Mouse (Mus musculus) cerebellum, adult 9-10 months (tissue): ENCODE results near the gene Fem1b.
"Not testable (repeated sequence)": the region's sequence is repeated elsewhere in the genome, so short reads cannot be mapped to it uniquely, and the experiment has no call there.

Experiments used
- DNase-seq: peaks from one replicate; pipeline ENCODE4 v3.0.0; 2022

Gene Fem1b

DNA sequence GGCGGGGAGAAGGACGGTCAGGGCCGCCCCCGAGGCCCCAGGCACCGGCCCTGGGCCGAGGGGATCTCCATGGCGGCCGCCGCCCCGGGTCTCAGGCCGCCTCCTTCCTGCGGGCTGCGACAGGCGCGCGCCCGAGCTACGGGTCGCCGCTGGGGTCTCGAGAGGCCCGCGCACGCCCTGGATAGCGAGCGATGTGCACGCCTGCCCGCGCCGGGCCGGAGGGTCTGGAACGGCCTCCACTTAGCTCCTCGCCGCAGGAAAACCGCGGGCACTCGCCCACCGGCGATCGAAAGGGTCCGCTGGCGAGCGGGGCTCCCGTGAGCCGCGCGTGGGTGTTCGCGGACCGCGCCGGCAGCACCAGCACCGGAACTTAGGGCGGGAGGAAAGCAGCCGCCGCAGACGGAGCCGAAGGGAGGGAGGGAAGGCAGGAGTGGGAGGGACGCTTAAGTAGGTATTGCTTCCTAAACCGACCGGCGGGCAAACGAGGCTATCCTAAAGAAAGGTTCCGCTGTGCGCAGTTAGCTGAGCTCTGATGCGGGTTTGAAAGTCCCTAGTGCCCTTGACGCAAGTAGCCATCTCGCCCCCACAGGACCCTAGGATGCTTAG, at the start of gene Fem1b:
Gene Fem1b, minus strand, starts transcription at position 419 of the 606 bp plus-strand sequence.
- DNase-seq = peak; percentile 91

DNA sequence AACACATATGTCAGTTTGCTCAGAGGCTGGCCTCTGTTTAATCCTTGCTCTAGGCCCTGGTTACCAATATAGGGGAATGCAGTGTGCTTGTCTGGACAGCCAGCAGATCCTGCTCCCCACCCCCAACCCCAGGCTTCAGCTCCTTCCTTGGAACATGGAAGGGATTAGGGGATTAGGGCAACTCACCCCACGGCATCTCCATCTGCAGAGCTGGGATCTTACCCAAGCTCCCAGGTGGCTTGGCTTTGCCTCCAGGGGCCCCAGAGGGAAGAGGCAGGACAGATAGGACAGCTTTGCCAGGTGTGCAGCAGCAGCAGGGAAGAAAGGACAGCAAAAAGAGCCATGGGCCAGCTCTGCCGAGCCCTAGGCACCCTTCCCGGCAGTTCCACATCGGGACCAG, 49.1 kb upstream of the Fem1b start:
- no peak for DNase-seq

DNA sequence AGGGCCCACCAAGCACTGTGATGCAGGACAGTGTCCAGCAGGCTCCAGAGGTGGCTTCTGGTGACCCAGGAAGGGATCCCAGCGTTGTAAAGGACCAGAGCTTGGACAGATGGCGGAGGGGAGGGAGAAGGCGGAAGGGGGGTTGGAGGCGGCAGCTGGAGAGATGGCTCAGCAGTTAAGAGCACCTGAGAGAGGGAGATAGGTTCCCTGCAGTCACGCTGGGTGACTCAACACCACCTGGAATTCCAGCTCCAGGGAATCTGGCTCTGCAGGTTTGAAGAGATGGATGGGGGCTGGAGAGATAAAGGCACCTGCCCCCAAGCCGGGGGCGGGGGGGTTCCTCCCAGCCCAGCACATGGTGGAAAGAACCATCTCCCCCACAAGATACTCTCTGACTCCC, 48.4 kb upstream of the Fem1b start:
- DNase-seq = not testable (repeated sequence)

DNA sequence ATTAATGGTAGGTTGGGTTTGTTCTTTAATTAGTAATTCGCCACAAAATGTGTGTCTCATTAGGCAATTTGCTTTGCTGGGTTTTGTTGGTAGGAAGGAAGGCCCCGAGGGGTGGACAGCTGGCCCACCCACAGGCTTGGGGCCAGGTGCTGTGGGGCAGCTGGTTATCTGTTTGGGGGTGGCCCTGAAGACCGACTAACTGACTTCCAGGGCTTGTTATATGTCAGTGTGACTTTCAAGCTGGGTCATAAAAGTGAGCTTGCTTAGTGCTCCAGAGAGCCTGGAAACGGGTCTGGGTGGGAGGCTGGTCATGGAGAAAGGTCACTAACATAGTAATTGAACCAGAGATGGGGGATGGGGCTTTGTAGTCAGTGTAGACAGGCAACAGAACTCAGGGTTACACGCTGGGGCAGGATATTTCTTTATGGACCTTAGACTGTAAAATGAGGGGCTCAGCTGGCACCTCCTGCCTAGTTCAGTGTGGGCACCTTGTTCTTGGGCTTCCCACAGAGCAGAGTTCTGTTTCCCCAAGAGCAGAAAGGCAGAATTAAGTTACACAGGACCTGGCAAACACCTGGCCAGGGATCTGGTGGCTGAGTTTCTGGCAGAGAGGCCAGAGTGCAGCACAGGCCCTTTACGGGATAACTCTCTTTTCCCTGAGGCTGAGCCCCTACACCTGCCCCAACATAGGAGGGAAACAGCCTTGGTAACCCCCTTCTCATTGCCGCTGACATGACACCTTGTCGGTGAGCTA, 46.7 kb upstream of the Fem1b start:
- DNase-seq = no peak

DNA sequence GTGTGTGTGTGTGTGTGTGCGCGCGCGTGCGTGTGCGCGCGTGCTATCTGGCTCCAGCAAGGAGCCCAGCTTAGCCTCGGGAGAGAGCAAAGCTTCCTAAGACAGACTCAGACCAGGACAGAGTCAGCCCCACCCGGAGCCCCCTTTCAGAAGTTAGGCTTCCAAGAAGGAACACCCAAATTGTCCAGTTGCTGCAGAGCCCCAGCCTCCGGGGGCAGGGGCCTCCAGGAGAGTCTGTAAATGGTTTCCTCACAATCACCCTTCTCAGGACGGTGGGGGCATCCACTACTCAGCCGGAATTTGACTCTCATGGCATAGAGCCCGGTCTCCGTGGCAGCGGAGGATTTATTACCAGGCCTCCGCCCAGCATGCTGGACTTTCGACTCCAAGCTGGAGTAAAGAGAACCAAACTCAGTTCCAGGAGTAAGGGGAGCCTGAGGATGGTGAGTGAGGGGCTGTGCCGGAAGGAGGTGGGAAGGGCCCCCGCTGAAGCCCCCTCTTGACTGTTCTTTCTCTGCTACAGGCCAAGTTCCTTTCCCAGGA, 46.1 kb upstream of the Fem1b start, which contains the start of gene Calml4:
Gene Calml4, plus strand, starts transcription at position 362 of the 543 bp plus-strand sequence.
- DNase-seq = no peak

DNA sequence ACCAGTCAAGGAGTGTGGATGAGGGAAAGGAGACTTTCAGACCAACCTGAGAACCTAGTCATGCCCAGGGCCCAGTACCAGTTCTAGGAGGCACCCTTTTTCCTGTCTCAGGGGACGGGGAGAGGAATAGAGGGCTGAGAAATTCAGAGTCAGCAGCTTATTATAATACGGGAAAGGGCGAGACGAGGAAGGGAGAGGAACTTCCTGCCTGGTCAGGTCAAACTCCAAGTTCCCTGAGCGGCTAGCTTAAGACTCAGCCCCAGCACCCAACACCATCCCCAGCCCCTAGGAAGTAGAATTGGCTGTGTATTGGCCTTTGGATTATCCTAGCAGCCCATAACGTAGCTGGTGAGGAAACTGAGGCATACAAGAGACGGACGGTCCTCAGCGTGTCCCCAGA, 45.5 kb upstream of the Fem1b start:
- DNase-seq = no peak

DNA sequence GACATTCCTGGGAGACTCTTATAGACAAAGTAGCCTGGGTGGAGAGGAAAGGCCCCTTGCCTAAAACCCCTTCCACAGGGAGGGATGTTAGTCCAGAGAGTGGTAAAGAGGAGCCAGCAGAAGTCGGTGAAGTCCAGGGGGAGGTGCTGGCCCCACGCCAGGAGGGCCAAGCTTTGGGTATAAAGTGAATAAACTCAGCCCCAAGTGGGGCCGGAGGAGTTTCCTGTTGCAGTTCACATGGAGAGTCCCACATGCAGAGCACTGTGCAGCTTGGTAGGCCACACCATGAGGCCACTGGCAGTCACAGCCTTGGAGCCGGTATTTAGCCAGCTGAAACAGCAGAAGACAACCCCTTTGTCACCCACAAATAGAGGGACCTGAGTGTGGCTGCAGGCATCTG, 42.7 kb upstream of the Fem1b start:
- DNase-seq = no peak

DNA sequence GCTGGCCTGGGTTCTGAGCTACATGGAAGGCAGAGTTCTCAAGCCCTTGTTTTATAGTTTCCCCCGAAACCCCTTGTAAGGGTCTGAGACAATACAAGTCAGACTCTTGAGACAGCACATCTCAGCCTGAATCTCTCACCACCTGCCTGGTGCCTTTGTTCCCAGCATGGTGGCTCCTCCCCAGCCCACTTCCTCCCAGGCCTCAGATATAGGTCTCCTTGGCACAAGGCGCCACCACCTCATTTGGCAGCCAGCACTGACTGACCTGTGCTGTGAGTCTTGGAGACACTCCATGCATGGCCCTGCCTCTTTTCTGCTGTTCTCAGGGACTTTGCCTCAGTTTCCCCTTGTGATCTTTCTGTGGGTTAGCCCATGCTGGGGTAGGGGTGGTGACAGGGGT, 39.8 kb upstream of the Fem1b start:
- DNase-seq = no peak

DNA sequence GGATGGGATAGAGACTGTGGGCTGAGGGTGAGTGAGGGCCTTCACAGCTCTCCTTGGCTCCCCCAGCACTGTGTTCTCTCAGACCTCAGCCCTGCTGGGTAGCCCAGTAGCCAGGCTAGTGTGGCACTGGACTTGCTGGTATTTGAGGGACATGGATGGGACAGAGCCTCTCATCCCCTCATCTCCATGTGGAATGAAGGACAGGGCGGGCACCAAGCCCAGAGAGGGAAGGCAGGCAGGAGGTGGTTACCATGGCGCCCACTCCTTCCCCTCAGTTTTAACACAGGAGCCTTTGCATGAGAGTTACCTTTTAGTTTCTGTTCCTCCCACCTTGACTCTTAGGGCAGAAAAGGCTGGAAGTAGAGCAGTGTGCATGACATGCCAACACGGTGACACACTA, 36.9 kb upstream of the Fem1b start:
- no peak for DNase-seq

DNA sequence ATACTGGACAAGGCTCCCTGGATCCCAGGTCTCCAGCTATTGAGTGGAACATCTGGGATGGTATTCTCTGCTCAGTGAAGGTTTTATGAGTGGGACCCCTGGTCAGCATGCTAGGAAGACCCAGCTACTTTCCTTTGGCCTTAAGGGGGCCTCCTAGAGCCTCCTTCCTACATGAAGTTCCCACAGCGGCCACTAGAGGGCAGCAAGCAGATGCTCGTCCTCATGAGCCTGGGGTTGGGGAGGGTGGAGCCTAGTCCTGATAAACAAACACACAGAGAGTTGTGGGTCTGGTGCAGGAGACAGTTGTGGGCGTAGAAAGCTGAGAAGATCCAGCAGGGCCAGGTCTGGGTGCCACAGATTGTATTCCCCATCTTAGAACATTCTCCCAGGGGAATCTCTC, 36.0 kb upstream of the Fem1b start:
- DNase-seq = peak; percentile 88

DNA sequence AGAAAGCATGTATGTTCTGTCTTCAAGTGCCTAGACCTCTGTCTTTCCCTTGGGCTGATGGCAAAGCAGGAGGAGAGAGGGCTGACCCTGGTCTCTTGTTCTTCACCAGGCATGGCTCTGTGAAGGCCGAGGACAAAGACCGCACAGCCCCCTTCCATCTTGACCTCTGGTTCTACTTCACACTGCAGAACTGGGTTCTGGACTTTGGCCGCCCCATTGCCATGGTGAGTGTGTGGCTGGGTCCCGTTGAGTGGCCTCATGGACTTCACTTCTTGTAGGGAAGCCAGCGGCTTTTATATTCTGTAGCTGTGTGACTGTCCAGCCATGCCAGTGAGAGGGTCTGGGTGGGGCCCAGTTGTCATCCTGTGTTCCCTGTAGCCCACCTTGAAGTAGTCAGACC, 32.7 kb upstream of the Fem1b start:
- no peak for DNase-seq

DNA sequence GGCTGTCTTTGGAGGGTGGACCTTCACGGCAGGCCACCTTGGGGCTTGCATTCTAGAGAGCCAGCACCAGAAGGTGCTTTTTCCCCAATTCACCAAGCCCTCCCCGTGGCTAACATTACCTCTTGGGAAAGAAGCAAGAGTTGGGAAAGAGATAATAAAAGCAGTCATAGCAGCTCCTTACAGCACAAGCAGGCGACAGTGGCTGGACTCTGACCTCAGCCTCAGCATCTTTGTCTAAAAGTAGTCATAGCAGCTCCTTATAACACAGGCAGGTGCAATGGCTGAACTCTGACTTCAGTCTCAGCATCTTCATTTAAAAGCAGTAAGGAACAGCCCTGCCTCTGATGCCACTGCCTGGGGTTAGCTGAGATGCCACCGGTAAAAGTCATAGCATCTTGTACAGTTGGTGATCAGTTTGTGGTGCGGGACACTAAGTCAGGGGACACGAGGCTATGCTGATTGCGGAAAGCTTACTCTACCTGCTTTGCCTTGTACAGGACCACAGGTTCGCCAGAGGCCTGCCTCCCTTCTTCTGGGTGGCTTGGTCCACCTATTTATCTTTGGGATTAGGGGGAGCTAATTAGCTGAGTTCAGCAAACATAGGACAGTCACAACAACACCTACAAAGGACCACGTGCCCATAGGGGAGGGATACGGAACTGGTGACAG, 31.8 kb upstream of the Fem1b start:
- no peak for DNase-seq

DNA sequence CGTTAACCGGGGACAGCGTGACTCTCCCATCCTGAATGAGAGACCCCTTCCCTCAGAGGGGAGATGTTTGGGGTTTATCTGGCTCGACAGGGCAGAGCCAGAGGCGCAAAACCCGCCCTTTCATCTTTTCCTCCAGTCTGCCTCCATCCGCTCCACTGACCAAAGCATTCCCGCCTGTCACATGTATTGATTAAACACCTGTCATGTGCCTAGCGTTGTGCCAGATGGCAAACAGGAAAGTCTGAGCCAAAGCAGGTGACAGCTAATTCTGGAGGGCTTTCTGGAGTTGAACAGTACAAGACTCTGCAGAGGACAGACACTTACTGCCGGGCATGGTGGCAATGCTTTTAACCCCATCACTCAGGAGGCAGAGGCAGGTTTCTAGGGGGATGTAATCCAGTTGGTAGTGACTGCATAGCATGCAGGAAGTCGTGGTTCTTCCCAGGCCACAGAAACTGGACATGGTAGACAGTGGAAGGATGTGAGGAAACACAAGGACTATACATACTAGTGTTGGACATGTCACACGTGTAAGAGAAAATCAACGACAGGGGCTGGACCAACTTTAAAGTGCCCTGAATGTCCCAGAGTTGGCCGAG, 27.5 kb upstream of the Fem1b start:
- peak; percentile 63 for DNase-seq

DNA sequence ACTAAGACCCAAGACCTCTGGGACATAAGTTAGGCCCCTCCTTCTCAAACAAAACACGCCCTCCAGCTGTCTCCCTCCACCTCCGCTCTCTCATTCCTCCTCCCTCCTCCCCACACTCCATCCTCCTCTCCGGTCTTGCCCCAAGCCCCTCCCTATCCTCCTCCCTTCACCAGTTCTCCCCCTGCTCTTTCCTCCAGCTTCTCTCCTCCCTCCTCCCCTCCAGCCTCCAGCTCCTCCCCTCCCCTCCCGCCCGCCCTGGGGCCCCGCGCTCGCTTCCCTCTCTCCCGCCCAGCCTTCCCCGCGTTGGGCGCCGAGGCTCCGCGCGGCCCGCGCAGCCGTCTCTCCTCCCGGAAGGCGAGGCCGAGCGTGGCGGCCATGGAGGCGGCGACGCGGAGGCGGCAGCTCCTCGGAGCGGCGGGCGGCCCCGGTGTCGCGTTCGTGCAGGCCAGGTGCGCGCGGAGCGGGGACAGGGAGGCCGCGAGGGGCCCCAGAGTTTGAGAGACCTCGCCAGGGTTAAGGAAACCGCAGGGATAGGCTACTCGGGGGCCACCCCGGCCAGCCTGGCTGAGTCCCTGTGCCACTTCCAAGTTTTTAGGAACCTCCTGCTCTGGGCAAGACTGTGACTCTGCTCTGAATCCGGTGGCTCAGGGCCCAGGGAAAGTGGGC, 26.9 kb upstream of the Fem1b start, which contains the start of gene Cln6:
Gene Cln6, plus strand, starts transcription at position 280 of the 666 bp plus-strand sequence.
- DNase-seq = peak; percentile 83

DNA sequence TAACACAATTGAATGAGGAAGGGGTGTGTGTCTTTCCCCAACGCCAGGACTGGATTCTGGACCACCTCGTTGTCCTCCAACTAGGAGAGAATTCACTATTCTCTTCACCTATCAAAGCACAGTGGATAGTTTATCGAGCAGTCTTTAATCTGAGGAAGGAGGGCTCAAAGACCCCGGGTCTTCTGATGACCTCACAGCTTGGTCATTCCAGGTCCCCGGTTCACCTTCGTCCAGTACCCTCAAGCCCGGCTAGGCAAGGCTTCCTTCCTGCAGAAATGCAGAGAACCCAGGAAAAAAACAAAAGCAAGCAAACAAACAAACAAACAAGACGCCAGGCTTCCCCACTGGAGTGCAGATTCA, 26.4 kb upstream of the Fem1b start:
- no peak for DNase-seq

DNA sequence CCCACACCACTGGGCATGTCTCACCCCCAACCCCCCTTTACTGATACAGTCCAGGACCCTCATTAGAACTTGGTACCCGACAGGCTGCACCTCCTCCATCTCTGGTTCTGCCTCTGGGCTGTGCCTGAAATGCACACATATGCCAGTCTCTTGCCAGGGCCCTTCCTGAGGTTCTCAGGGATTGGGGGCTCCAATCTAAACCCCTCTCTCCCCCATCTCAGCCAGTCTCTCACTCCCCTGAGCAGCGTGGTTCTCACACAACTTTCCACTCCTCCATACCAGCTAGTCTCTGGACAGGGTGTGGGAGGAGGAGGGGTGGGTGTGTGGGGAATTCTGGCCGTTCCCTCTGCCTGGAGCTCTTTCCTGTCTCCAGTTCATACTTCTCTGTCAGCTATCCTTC, 25.9 kb upstream of the Fem1b start:
- no peak for DNase-seq

DNA sequence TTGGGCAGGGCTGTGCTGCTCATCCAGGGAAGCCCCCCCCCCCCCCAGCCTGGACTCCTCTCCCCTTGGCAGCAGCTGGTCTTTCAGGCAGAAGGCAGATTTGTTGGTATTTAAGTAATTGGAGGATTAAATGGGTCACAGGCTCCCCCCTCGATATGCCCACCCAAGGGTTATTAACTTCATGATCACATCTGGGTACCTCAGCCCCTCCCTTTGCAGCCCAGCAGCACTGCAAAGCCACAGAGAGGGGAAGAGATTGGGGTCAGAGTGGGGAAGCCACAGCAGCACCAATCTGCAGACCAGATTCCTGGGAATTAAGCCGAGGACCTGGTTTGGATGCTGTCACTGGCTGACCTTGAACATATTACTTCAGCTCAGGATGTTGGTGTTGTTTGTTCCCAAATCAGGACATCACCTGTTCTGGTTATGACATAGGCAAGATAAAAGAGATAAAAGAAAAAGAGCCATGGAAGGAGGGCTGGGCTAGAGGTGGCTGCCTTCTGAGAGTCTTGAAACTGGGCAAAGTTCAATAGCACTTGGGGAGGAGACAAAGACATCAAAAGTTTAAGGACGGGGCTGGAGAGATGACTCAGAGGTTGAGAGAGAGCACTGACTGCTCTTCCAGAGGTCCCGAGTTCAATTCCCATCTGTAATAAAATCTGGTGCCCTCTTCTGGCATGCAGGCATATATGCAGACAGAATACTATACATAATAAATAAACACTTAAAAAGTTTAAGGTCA, 24.1 kb upstream of the Fem1b start:
- DNase-seq = no peak

DNA sequence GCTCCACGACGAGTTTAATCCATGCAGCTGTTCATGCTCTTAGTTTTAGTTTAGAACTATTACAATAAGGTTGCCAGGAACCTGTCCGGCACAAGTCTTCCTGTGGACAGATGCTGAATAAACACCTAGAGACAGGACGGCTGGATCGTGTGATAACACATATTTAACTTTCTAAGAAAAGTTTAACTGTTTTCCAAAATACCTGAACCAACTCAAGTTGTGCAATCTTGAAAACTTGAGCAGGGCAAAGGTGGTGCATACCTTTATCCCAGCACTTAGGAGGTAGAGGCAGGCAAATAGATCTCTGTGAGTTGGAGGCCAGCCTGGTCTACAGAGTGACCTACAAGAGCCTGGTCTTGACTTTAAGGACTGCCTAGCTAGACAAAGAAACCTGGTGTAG, 23.2 kb upstream of the Fem1b start:
- DNase-seq = no peak

DNA sequence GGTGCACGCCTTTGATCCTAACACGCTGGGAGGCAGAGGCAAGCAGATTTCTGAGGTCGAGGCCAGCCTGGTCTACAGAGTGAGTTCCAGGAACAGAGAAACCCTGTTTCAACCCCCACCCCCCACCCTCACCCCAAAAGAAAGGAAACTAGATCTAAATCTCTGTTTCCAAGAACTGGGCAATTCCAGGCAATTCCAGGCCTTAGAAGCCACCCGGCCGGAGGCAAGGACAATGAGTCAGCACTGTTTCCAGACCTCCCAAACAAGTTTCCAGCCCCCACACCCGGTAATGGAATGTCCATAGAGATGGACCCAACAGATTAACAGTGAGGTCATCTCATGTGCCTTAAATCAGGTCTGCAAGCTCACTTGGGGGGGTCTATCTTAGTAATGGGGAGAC, 18.1 kb upstream of the Fem1b start:
- no peak for DNase-seq

DNA sequence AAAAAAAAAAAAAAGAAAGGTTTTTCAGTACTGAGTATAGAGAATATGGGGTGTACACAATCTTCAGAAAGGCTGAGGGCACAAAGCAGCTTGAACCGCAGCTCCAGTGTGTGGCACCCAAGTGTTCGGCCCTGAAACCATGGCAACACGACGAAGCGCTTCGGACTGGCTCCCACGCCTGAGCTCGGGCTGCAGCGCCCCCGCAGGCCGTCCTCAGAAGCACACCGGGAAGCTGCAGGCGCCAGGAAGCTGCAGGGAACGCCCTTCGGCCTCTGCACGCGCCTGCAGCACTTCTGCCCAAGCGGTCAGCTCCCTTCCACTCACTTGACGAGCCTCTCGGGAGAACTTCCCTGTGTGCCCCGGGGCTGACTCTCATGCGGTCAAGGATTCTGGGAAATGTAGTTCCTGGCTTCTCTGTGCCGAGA, 16.9 kb upstream of the Fem1b start:
- peak; percentile 94 for DNase-seq

DNA sequence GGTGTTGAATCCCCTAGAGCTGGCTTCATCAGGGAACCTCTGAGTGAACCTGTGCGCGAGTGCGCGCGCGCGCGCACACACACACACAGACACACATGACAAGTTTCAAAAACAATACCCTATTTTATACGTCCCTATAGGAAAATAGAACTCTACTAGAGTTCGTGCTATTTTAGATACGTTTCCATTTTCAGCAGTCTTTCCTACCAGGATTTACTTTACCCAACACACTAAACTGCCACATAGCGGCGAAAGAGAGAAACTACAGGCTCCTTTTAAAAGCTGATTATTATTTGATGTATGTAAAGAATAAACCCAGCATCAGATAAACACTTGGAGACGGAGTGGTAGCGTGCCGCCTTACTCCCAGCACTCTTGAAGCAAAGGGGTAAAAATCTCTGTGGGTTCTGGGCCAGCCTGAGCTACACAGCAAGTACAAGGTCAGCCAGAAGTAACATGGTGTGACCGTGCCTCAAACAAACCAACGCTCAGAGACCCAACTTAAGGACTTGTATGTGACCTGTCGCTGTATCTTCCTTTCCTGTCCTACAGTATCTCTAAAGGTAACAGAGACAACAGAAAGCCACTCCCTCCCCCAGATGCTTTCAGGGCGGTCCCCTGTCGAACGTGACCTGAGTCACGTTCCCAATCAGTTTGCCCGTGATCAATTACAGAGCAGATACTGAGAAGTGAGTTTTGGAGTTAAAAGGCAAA, 16.4 kb upstream of the Fem1b start:
- peak; percentile 73 for DNase-seq
